Mouse (Mus musculus) thymus, adult 2 months (tissue): Measurements from ENCODE around the gene Baiap2.

Experiments
- CTCF ChIP-seq: fragments of 200-500 bp; IDR thresholded peaks from 2 replicates; pipeline ENCODE4 v1.5.1; 2012; ENCODE audit warnings: mild to moderate bottlenecking, control low read depth, low read length, moderate library complexity, borderline replicate concordance; ENCODE audit not compliant: control insufficient read depth, poor library complexity, insufficient read depth; ENCODE audit errors: extremely low read depth
- POLR2A ChIP-seq: fragments of 200-500 bp; IDR thresholded peaks from 2 replicates; pipeline ENCODE4 v1.6.1; 2012; ENCODE audit warnings: mild to moderate bottlenecking, low read length, control low read depth, moderate library complexity; ENCODE audit not compliant: control insufficient read depth, poor library complexity, insufficient read depth; ENCODE audit errors: extremely low read depth

GRCm38 (mm10) chr11:119935457-119935856 lies 7.1 kb upstream of the Baiap2 start:
- TF ChIP-seq CTCF: peak; percentile 86
- no peak for TF ChIP-seq POLR2A
